Mouse (Mus musculus) liver, embryonic 12.5 days (tissue): ENCODE results near the gene Wscd1. TPM values are rescaled to one million over a fixed set of nuclear protein-coding genes. Genes with fewer than 3 reads are reported as not detected.

ENCODE experiments used
- ATAC-seq: fragments of 200-750 bp; cut with Nextera tagmentation; 2 replicates; pipeline ENCODE4 v1.8.0; 2017; ENCODE audit warnings: moderate number of reproducible peaks, mild to moderate bottlenecking, moderate library complexity
- H3K27ac ChIP-seq: fragments of 300-500 bp; sonication (generic); 2 replicates; pipeline ENCODE4 v1.5.1; 2016; ENCODE audit warnings: mild to moderate bottlenecking
- H3K27me3 ChIP-seq: fragments of 300-500 bp; sonication (generic); replicated peaks from 2 replicates; pipeline ENCODE4 v1.6.1; 2016; ENCODE audit warnings: mild to moderate bottlenecking, moderate library complexity
- H3K36me3 ChIP-seq: fragments of 300-500 bp; sonication (generic); 2 replicates; pipeline ENCODE4 v1.6.1; 2016; ENCODE audit warnings: mild to moderate bottlenecking, moderate library complexity
- H3K4me1 ChIP-seq: fragments of 300-500 bp; sonication (generic); 2 replicates; pipeline ENCODE4 v1.6.1; 2016
- H3K4me2 ChIP-seq: fragments of 300-500 bp; sonication (generic); 2 replicates; pipeline ENCODE4 v1.6.1; 2016; ENCODE audit warnings: mild to moderate bottlenecking, moderate library complexity
- H3K4me3 ChIP-seq: fragments of 300-500 bp; sonication (generic); 2 replicates; pipeline ENCODE4 v1.5.1; 2016; ENCODE audit warnings: mild to moderate bottlenecking, moderate library complexity
- H3K9ac ChIP-seq: fragments of 300-500 bp; sonication (generic); 2 replicates; pipeline ENCODE4 v1.6.1; 2016; ENCODE audit warnings: mild to moderate bottlenecking, moderate library complexity
- H3K9me3 ChIP-seq: fragments of 300-500 bp; sonication (generic); replicated peaks from 2 replicates; pipeline ENCODE4 v1.6.1; 2016; ENCODE audit warnings: mild to moderate bottlenecking, moderate library complexity
- WGBS: fragments of 180-500 bp; shearing (Covaris S2); methylation state at CpG from one replicate; pipeline ENCODE4 v1.1.7; 2016; ENCODE audit not compliant: insufficient replicate concordance; 5-methylcytosine and 5-hydroxymethylcytosine counted together
- polyA plus RNA-seq: library from polyadenylated mRNA; unstranded; fragments of >200 nt; fragmentation: Nextera tagmentation; extraction: Ambion mirVana; gene quantifications from 2 replicates; pipeline ENCODE4 v1.2.1, GENCODE M21; 2016

Wscd1 gene
- polyA plus RNA-seq, 1 experiment from 2014 or later: 0.49 TPM

- 37% methylated on average over 2 of the region's 2 CpGs for WGBS
- Histone ChIP-seq H3K9ac (no peak overlapping the region), H3K4me2 (no peak overlapping the region), H3K4me3 (no peak overlapping the region), H3K27me3 (peaks cover 49% of the 10 kb centered on the region), H3K36me3 (no peaks in the 10 kb centered on the region), H3K27ac (no peak overlapping the region), H3K9me3 (no peaks in the 10 kb centered on the region), H3K4me1 (0 out of 2 replicates have a peak, but pooled peaks cover 5% of the 10 kb centered on the region)
- ATAC-seq: no peak
These were observed 5.4 kb downstream of the Wscd1 start for GRCm38 (mm10) chr11:71755115-71755514.

DNA sequence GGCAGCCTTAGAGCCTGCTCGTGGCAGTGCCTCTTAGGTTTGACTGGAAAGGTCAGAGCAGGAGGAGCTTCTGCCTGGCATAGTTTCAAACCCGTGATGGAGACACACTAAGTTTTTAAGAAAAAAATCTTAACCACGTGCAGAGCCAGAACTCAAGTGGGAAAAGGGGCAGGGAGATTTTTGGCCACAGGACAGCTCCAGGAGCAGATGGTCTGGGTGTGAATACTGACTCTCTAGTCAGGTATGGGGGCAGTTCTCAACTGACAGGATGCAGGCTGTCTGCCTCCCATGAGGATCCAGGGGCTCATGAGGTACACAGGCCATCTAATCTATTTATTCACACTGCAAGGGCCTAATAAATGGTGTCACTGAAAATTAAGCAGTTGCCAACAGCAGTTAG, 6.6 kb downstream of the Wscd1 start:
- Histone ChIP-seq H3K4me2 (no peak overlapping the region), H3K27me3 (peaks cover 37% of the 10 kb centered on the region), H3K9ac (no peak overlapping the region), H3K27ac (no peak overlapping the region), H3K36me3 (no peaks in the 10 kb centered on the region), H3K9me3 (no peaks in the 10 kb centered on the region), H3K4me3 (no peak overlapping the region), H3K4me1 (0 out of 2 replicates have a peak, but pooled peaks cover under 1% of the 10 kb centered on the region)
- 43% methylated on average over 3 of the region's 3 CpGs for WGBS
- ATAC-seq: no peak

GRCm38 (mm10) chr11:71758211-71759110, 8.7 kb downstream of the Wscd1 start:
- no peaks in the 10 kb centered on the region for H3K9me3 ChIP-seq
- WGBS: 55% methylated on average over 21 of the region's 21 CpGs
- peaks cover 15% of the 10 kb centered on the region for H3K27me3 ChIP-seq
- H3K4me3 ChIP-seq: no peak overlapping the region
- no peak overlapping the region for H3K27ac ChIP-seq
- H3K36me3 ChIP-seq: no peaks in the 10 kb centered on the region
- no peak overlapping the region for H3K4me2 ChIP-seq
- no peaks in the 10 kb centered on the region for H3K4me1 ChIP-seq
- ATAC-seq: no peak
- no peak overlapping the region for H3K9ac ChIP-seq

GRCm38 (mm10) chr11:71760991-71761390, 11.3 kb downstream of the Wscd1 start:
- Histone ChIP-seq H3K27ac (no peak overlapping the region), H3K9me3 (no peaks in the 10 kb centered on the region), H3K4me3 (no peak overlapping the region), H3K4me1 (no peaks in the 10 kb centered on the region), H3K9ac (no peak overlapping the region), H3K4me2 (no peak overlapping the region), H3K36me3 (no peaks in the 10 kb centered on the region), H3K27me3 (no peaks in the 10 kb centered on the region)
- 65% methylated on average over 9 of the region's 9 CpGs for WGBS
- no peak for ATAC-seq

- H3K9ac ChIP-seq: no peak overlapping the region
These were observed 13.4 kb downstream of the Wscd1 start for GRCm38 (mm10) chr11:71763154-71763553.

DNA sequence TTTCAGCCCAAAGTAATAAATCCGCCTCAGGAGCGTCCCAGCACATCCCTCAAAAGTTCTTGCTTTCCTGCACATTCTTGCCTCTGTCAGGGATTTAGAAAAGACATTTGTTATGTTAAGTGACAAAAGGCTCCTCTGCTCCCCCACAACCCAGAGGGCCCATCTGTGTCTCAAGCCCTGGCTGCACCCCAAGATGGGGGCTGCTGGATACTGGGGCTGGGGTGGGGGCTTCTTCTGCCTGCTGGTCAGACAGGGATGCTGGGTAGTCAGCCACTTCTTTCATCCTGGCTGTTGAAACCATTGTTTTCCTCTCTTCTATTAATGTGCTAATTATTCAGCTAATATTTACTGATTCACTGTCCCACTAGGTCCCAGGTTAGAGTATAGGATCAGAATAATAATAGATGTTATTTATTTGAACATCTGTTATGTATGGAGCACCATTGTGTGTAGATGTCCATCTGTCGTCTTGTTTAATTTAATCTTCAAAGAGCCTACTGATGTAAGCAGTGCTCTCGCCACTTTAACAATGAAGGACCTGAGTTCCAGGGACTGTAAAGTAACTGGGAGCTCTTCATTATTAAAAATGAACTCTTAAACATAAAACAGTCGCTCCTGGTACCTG, 14.0 kb downstream of the Wscd1 start:
- H3K9ac ChIP-seq: no peak overlapping the region
- H3K27ac ChIP-seq: no peak overlapping the region
- H3K4me1 ChIP-seq: no peaks in the 10 kb centered on the region
- 46% methylated on average over 5 of the region's 5 CpGs for WGBS
- no peaks in the 10 kb centered on the region for H3K36me3 ChIP-seq
- ATAC-seq: no peak
- no peaks in the 10 kb centered on the region for H3K9me3 ChIP-seq
- H3K4me3 ChIP-seq: no peak overlapping the region
- no peak overlapping the region for H3K4me2 ChIP-seq
- no peaks in the 10 kb centered on the region for H3K27me3 ChIP-seq

More at GRCm38 (mm10) chr11:71763154-71763553, 13.4 kb downstream of the Wscd1 start:
- Histone ChIP-seq H3K4me3 (no peak overlapping the region), H3K27ac (no peak overlapping the region), H3K9me3 (no peaks in the 10 kb centered on the region), H3K4me2 (no peak overlapping the region), H3K4me1 (no peaks in the 10 kb centered on the region), H3K27me3 (no peaks in the 10 kb centered on the region), H3K36me3 (no peaks in the 10 kb centered on the region)
- ATAC-seq: no peak
- WGBS: 56% methylated on average over 5 of the region's 5 CpGs

- no peaks in the 10 kb centered on the region for H3K9me3 ChIP-seq
- no peak overlapping the region for H3K4me2 ChIP-seq
- H3K27ac ChIP-seq: no peak overlapping the region
- WGBS: 38% methylated on average over 2 of the region's 2 CpGs
- no peaks in the 10 kb centered on the region for H3K27me3 ChIP-seq
- H3K4me1 ChIP-seq: no peaks in the 10 kb centered on the region
- no peak overlapping the region for H3K9ac ChIP-seq
- H3K36me3 ChIP-seq: no peaks in the 10 kb centered on the region
- ATAC-seq: no peak
- H3K4me3 ChIP-seq: no peak overlapping the region
These were observed 15.0 kb downstream of the Wscd1 start for GRCm38 (mm10) chr11:71764743-71765142.

DNA sequence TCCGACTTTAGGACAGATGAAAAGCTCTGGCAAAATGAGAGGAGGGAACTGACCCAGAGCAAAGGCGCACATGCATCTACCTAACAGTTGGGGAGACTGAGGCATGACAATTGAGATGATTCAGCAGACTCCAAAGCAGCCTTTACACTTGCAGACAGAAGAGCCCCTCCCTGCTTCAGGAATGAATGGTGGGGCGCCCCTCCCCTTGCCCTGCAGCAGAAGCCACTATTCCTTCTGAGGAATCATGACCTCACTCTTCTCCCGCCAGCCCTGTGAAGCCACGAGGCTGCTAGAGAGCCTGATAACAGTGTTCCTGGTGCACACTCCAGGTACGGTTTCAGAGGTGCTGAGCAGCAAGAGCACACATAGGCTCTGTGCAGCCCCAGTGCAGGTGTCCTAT, 15.6 kb downstream of the Wscd1 start:
- Histone ChIP-seq H3K4me1 (no peaks in the 10 kb centered on the region), H3K27me3 (no peaks in the 10 kb centered on the region), H3K4me3 (no peak overlapping the region), H3K9ac (no peak overlapping the region), H3K36me3 (no peaks in the 10 kb centered on the region), H3K9me3 (no peaks in the 10 kb centered on the region), H3K27ac (no peak overlapping the region), H3K4me2 (no peak overlapping the region)
- WGBS: 47% methylated on average over 6 of the region's 6 CpGs
- no peak for ATAC-seq

DNA sequence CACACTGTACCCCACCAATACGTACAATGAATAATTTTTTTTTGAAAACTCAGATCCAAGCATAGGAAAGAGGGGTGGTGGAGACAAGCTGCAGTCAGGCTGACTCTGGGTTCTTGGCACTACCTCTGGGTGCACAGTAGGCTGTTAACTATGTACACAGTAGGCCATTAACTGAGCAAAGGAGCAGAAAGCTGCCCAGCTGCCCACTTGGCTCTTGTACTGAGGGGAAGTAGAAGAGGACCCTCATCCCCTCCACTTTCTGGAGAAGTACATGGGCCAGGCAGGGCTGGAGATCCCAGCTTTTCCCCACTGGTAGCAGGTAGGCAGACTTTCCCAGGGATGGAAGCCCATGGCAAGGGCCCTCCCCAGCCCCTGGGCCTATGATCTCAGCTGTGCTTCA, 16.7 kb downstream of the Wscd1 start:
- Histone ChIP-seq H3K27me3 (no peaks in the 10 kb centered on the region), H3K9me3 (no peaks in the 10 kb centered on the region), H3K4me2 (no peak overlapping the region), H3K4me1 (no peaks in the 10 kb centered on the region), H3K4me3 (no peak overlapping the region), H3K9ac (no peak overlapping the region), H3K36me3 (no peaks in the 10 kb centered on the region), H3K27ac (no peak overlapping the region)
- no peak for ATAC-seq
- WGBS: 67% methylated on average over 1 of the region's 1 CpGs

GRCm38 (mm10) chr11:71767726-71768125, 18.0 kb downstream of the Wscd1 start:
- Histone ChIP-seq H3K27ac (no peak overlapping the region), H3K9ac (no peak overlapping the region), H3K4me2 (no peak overlapping the region), H3K4me1 (0 out of 2 replicates have a peak, but pooled peaks cover 3% of the 10 kb centered on the region), H3K27me3 (no peaks in the 10 kb centered on the region), H3K36me3 (no peaks in the 10 kb centered on the region), H3K9me3 (no peaks in the 10 kb centered on the region), H3K4me3 (no peak overlapping the region)
- no peak for ATAC-seq
- 70% methylated on average over 3 of the region's 3 CpGs for WGBS

- Histone ChIP-seq H3K4me1 (0 out of 2 replicates have a peak, but pooled peaks cover 3% of the 10 kb centered on the region), H3K9ac (no peak overlapping the region), H3K9me3 (no peaks in the 10 kb centered on the region), H3K4me3 (no peak overlapping the region), H3K27ac (no peak overlapping the region), H3K36me3 (no peaks in the 10 kb centered on the region), H3K4me2 (no peak overlapping the region), H3K27me3 (peaks cover 9% of the 10 kb centered on the region)
- ATAC-seq: no peak
- 63% methylated on average over 8 of the region's 8 CpGs for WGBS
These were observed 20.0 kb downstream of the Wscd1 start for GRCm38 (mm10) chr11:71769744-71770143.

GRCm38 (mm10) chr11:71770479-71770878, 20.8 kb downstream of the Wscd1 start:
- no peak overlapping the region for H3K27ac ChIP-seq
- no peak for ATAC-seq
- no peak overlapping the region for H3K4me3 ChIP-seq
- no peaks in the 10 kb centered on the region for H3K9me3 ChIP-seq
- no peaks in the 10 kb centered on the region for H3K36me3 ChIP-seq
- H3K4me2 ChIP-seq: no peak overlapping the region
- H3K9ac ChIP-seq: no peak overlapping the region
- 0 out of 2 replicates have a peak, but pooled peaks cover 3% of the 10 kb centered on the region for H3K4me1 ChIP-seq
- 35% methylated on average over 2 of the region's 2 CpGs for WGBS
- H3K27me3 ChIP-seq: peaks cover 10% of the 10 kb centered on the region
